Mouse (Mus musculus) liver, adult 2 months (tissue): ENCODE data around the gene Cbr1.

Experiments used
- CTCF ChIP-seq: fragments of 200-500 bp; IDR thresholded peaks from 2 replicates; pipeline ENCODE4 v1.5.1; 2011; ENCODE audit warnings: low read depth, low read length, control low read depth
- POLR2A ChIP-seq: fragments of 200-500 bp; IDR thresholded peaks from 2 replicates; pipeline ENCODE4 v1.6.1; 2011; ENCODE audit warnings: low read length, control low read depth; ENCODE audit not compliant: insufficient read depth; ENCODE audit errors: extremely low read depth

GRCm38 (mm10) chr16:93627761-93628400 lies 22.2 kb downstream of the Cbr1 start, which contains the start of gene Gm5678:
- TF ChIP-seq POLR2A = no peak
- TF ChIP-seq CTCF = no peak
